Mouse (Mus musculus) thymus, postnatal 25 days (tissue): ENCODE measurements around the gene Ngef.
"Not testable (repeated sequence)": the region's sequence is repeated elsewhere in the genome, so short reads cannot be mapped to it uniquely, and the experiment has no call there.

Source experiments
- DNase-seq: peaks from one replicate; pipeline ENCODE4 v3.0.0; 2022

Gene Ngef

DNA sequence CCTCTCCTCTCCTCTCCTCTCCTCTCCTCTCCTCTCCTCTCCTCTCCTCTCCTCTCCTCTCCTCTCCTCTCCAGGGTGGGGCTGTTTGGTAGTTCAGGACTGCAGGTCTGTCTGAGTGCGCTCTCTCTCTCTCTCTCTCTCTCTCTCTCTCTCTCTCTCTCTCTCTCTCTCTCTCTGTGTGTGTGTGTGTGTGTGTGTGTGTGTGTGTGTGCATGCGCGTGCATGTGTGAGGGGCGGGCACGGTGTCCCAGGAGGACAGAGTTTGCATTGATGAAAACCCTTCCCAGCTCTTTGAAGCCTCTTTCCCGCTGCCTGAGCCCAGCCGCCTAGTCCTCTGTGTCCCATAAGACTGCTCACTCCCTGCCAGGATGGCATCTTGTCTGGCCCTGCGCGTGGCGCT lies 103.7 kb downstream of the Ngef start, which contains the start of gene Snorc:
Snorc (plus strand) TSS at position 301 of the 400 bp plus-strand sequence.
- not testable (repeated sequence) for DNase-seq

DNA sequence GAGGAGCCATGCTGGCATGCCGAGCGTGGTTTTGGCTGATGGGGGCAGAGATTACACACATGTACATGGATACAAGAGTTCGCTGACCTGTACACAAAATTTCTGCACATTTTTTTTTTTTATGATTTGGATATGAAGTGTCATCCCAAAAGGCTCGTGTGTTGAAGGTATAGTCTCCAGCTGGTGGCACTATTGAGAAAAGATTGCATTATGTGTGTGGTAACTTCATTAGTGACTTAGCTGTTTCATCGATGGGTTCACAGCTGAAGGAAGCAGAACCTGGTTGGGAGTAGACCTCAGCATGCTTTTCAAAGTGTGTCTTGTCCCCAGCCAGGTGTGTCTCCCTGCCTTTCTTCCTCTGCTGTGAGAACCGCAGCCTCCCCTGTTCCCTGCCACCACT lies 105.3 kb downstream of the Ngef start:
- DNase-seq, result no peak

DNA sequence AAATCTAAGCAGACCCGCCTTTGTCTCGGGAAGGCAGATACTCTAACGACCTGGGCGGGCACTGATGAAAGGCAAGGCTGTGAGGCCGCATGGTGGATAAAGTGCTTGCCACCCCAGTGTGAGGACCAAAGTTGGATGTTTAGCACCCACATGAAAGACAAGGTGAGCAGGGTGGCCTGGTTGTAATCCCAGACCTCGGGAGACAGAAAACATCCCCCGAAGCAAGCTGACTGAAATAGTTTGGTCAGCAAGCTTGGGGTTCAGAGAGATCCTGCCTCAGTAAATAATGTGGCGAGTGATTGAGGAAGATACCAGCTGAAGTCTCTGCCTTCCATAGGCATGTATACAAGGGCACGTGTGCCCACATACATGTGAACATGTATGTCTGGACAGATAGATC lies 106.2 kb downstream of the Ngef start:
- DNase-seq, result no peak

DNA sequence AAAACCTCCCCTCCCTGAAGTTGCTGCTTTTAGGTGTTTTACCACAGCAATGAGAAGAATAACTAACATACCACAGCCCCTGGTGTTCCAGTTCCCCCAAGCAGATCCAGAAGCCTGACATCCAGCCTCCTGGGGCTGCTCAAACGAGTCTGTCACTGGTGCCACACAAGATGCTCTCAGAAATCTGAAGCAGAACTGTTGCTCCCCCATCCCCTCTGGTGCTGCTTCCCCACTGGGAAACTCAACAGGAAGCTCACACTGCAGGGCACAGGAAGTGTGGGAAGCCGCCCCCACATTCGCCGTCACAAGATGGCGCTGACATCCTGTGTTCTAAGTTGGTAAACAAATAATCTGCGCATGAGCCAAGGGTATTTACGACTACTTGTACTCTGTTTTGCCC lies 113.8 kb downstream of the Ngef start:
- not testable (repeated sequence) for DNase-seq

DNA sequence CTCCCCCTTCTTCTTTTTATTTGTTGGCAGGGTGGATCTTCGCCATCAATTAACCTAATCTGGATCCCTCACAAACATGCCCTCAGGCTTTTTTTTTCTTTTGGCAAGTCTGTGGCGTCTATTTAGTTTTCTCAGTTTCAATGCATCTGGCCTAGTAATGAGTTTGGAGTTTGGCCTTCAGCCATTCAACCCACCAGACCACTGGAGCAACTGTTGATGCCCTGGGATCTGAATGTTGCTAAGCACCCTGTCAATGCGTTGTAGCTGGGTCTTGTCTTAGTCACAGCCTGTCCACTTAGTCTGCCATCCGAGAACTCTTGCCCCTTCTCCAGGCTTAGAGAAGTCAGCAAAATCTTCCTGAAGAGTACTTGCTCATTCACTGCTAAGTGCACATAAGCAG lies 115.6 kb downstream of the Ngef start:
- DNase-seq, result no peak

DNA sequence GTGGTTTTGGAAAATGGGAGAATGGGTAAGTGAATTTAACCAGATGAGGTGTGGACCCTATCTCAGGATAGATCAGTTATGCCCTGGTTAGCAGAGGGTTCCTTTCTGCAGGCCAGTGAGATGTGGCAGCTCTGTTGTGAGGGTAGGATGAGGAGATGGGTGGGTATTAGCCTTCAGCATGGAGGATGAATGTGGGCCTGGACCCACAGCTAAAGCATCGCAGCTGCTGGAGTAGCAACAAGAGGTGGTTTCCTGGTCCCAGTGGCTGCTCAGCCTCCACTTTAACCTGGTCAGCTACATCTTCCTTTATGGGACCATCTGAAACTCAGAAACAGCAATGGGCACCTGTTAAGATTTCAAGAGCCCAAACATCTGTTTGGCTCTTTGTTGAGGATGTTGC lies 117.2 kb downstream of the Ngef start:
- no peak for DNase-seq

DNA sequence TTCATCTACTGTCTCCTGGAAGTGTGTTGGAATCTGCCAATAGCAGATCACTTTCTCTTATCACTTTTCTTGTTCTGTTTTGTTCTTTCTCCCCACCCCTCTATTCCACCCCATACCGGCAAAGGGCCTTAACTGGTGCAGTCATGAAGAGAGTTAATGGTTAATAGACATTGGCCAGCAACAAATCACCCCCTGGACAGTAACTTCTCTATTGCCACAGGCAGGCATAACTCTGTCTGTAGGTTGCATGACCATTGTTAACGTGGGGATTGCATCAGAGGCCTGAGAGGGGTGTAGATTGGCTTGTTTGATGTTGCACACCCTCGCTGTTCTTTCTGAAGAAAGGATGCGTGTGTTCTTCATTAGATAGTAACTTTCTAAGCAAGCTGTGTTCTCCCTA lies 124.2 kb downstream of the Ngef start:
- DNase-seq, result no peak

DNA sequence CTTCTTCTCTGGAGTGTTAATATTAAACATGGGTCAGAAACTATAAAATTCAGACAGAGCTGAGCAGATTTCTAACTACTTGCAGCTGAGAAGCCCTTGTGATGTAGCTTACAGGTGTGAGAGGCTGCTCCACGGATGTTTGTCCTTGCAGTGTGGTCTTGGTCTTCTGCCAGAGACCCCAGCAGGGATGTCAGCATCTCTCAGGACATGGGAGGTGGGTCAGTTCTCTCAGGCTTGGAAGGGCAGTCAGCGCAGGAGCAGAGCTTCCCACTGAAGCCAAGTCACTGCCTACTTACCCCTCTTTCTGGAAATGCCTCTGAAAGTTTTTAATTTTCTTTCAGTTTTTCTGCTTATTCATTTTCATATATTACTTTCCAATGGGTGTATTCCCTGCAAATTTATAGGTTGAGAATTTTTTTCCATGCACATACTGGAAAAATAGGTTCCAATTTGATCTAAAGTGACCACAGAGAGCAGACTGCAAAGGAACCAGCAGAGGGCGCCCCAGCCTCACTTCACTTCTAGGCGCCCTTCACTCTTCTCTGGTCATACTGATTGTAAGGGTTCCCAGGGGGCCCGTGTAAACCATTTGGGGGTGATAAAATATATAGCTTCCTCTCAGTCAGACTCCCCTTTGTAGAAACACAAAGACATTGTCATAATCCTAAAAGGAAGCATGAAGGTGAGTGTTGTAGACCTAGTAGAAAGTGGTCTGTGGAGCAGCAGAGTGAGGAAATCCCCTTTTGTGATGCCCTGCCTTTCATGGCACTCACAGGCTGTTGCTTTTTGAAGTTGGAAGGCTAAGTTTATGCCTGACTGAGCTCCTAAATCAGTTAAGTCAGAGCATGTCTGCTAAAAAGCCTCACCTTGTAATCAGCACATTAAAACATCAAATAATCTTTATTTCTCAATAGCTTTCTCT lies 126.2 kb downstream of the Ngef start:
- peak; percentile 58 for DNase-seq

DNA sequence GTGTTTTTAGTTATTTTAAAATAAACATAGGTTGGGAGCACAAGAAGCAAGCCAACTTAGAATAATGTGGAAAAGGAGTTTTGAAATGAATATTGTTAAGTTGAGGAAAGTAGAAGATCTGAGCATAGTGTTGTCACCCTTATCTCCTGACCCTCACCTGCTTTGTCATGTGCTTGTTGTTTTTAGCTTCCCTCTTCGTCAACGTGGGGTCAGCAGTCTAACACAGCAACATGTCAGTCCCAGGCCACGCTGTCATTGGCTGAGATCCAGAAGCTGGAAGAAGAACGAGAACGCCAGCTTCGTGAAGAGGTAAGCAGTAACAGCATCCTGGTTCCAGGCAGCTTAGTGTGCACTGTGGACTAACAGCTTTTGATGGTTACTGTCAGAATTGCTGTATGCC lies 137.1 kb downstream of the Ngef start:
- no peak for DNase-seq

DNA sequence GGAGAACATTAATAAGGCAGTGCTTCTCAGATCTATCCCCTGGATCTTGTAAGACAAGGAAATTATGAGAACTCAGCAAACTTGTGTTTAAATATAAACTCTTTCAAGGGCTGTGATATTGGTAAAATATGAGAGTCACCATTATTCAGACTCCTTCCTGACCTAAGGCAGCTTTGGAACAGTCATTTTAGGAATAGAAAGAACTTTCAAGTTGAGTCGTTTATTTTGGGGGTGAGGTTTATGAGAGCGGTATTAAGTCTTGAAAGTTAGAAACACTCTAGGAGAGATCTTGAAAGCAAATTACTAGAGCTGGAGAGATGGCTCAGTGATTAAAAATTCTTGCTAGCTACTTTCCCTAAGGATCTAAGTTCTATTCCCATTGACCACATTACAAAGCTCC lies 138.5 kb downstream of the Ngef start:
- DNase-seq, result no peak
